Mouse (Mus musculus) spleen, adult 2 months (tissue): ENCODE measurements around the gene Gm17606. TPM values are rescaled to one million over a fixed set of nuclear protein-coding genes. Genes with fewer than 3 reads are reported as not detected.

Experiments used
- DNase-seq, 2 experiments: peaks; one replicate each; pipeline versions ENCODE4 v3.0.0 to v3.0.0-alpha.2; 2012 to 2021; ENCODE audit warnings: low spot score in 2 of 2, low read depth in 1 of 2
- H3K27ac ChIP-seq: fragments of 200-500 bp; 2 replicates; pipeline ENCODE4 v1.5.1; 2012; ENCODE audit warnings: low read length, inconsistent platforms; ENCODE audit not compliant: insufficient read depth
- H3K27me3 ChIP-seq: fragments of 200-500 bp; 2 replicates; pipeline ENCODE4 v1.6.1; 2012; ENCODE audit warnings: mild to moderate bottlenecking, moderate library complexity, low read length, inconsistent platforms; ENCODE audit not compliant: control insufficient read depth, insufficient read depth
- H3K36me3 ChIP-seq: fragments of 200-500 bp; 2 replicates; pipeline ENCODE4 v1.6.1; 2012; ENCODE audit warnings: mild to moderate bottlenecking, low read length, inconsistent platforms; ENCODE audit not compliant: control insufficient read depth, insufficient read depth
- H3K4me1 ChIP-seq: fragments of 200-500 bp; 2 replicates; pipeline ENCODE4 v1.6.1; 2011; ENCODE audit warnings: inconsistent platforms; ENCODE audit not compliant: control insufficient read depth, insufficient read depth, insufficient read length
- H3K4me3 ChIP-seq: fragments of 200-500 bp; 2 replicates; pipeline ENCODE4 v1.5.1; 2011; ENCODE audit warnings: mild to moderate bottlenecking, inconsistent platforms; ENCODE audit not compliant: insufficient read depth, insufficient read length; ENCODE audit errors: extremely low read depth
- CTCF ChIP-seq: fragments of 200-500 bp; IDR thresholded peaks from 2 replicates; pipeline ENCODE4 v1.5.1; 2011; ENCODE audit warnings: mild to moderate bottlenecking, inconsistent platforms; ENCODE audit not compliant: insufficient read depth, insufficient read length, insufficient replicate concordance; ENCODE audit errors: extremely low read depth
- POLR2A ChIP-seq: fragments of 200-500 bp; IDR thresholded peaks from 2 replicates; pipeline ENCODE4 v1.6.1; 2011; ENCODE audit warnings: low read depth, low read length, inconsistent platforms
- WGBS: fragments of 180-500 bp; shearing (Covaris S2); methylation state at CpG from one replicate; pipeline ENCODE4 v1.1.7; 2018; 5-methylcytosine and 5-hydroxymethylcytosine counted together
- polyA plus RNA-seq: library from polyadenylated mRNA; depleted of rRNA; stranded (reverse); fragments of >200 nt; gene quantifications from 2 replicates; pipeline ENCODE4 v1.2.3, GENCODE M21; 2012

The Gm17606 gene
- polyA plus RNA-seq, 1 experiment, result not detected

GRCm38 (mm10) chr14:54653496-54653895 is 12.7 kb downstream of the Gm17606 start:
- WGBS, result under 1% methylated on average over 11 of the region's 12 CpGs
- Histone ChIP-seq H3K4me1 (peaks cover 8% of the 10 kb centered on the region; the same call in 1 of the 2 replicates), H3K36me3 (peaks cover 33% of the 10 kb centered on the region), H3K27me3 (no peaks in the 10 kb centered on the region), H3K27ac (peak overlapping the region; percentile 65), H3K4me3 (peak overlapping the region; percentile 76)
- DNase-seq, result peak; percentile 41 to 79
- TF ChIP-seq POLR2A (0 out of 2 replicates have a peak, but pooled peaks have one; percentile 11), CTCF (no peak; the same call in 1 of the 2 replicates)

GRCm38 (mm10) chr14:54660009-54660408 is 19.3 kb downstream of the Gm17606 start:
- Histone ChIP-seq H3K27me3 (no peaks in the 10 kb centered on the region), H3K4me1 (no peaks in the 10 kb centered on the region), H3K4me3 (no peak overlapping the region), H3K36me3 (peaks cover 55% of the 10 kb centered on the region), H3K27ac (no peak overlapping the region)
- WGBS, result 91% methylated on average over 2 of the region's 2 CpGs
- TF ChIP-seq CTCF (no peak), POLR2A (no peak)
- no peak for DNase-seq

- no peak for TF ChIP-seq CTCF
- no peak for TF ChIP-seq POLR2A
Measured at GRCm38 (mm10) chr14:54664477-54665222, 23.9 kb downstream of the Gm17606 start.

GRCm38 (mm10) chr14:54669381-54669780 is 28.6 kb downstream of the Gm17606 start:
- H3K27ac ChIP-seq, result no peak overlapping the region
- H3K36me3 ChIP-seq, result peaks cover 31% of the 10 kb centered on the region
- peak in 1 of 2 experiments; percentile 51 for DNase-seq
- no peaks in the 10 kb centered on the region for H3K4me1 ChIP-seq
- H3K4me3 ChIP-seq, result no peak overlapping the region
- 74% methylated on average over 4 of the region's 4 CpGs for WGBS
- no peak for TF ChIP-seq POLR2A
- TF ChIP-seq CTCF, result peak; percentile 50; the same call in 1 of the 2 replicates
- H3K27me3 ChIP-seq, result no peaks in the 10 kb centered on the region

More at GRCm38 (mm10) chr14:54664477-54665222, 23.9 kb downstream of the Gm17606 start:
- no peak overlapping the region for H3K27ac ChIP-seq
- no peaks in the 10 kb centered on the region for H3K27me3 ChIP-seq
- no peak for DNase-seq
- peaks cover 49% of the 10 kb centered on the region for H3K36me3 ChIP-seq
- H3K4me3 ChIP-seq, result no peak overlapping the region
- H3K4me1 ChIP-seq, result no peaks in the 10 kb centered on the region
- 97% methylated on average over 10 of the region's 10 CpGs for WGBS

GRCm38 (mm10) chr14:54674317-54674716 is 33.6 kb downstream of the Gm17606 start:
- DNase-seq, result no peak
- TF ChIP-seq POLR2A (no peak), CTCF (no peak)
- no peaks in the 10 kb centered on the region for H3K27me3 ChIP-seq
- no peak overlapping the region for H3K4me3 ChIP-seq
- H3K27ac ChIP-seq, result no peak overlapping the region
- H3K4me1 ChIP-seq, result no peaks in the 10 kb centered on the region
- WGBS, result 53% methylated on average over 2 of the region's 2 CpGs
- peaks cover 35% of the 10 kb centered on the region for H3K36me3 ChIP-seq

- Histone ChIP-seq H3K27ac (no peak overlapping the region), H3K4me1 (no peaks in the 10 kb centered on the region), H3K36me3 (peaks cover 36% of the 10 kb centered on the region), H3K4me3 (no peak overlapping the region), H3K27me3 (no peaks in the 10 kb centered on the region)
- no peak for TF ChIP-seq POLR2A
- TF ChIP-seq CTCF, result no peak
- WGBS, result 91% methylated on average over 5 of the region's 5 CpGs
- DNase-seq, result no peak
Measured at GRCm38 (mm10) chr14:54676290-54676689, 35.5 kb downstream of the Gm17606 start.
